Mouse (Mus musculus): Measurements from ENCODE around the gene Tmem230. TPM values are rescaled to one million over a fixed set of nuclear protein-coding genes. Genes with fewer than 3 reads are reported as not detected.

The Tmem230 gene
- polyA plus RNA-seq, 1 experiment from 2014 or later = 54.2 TPM

DNA sequence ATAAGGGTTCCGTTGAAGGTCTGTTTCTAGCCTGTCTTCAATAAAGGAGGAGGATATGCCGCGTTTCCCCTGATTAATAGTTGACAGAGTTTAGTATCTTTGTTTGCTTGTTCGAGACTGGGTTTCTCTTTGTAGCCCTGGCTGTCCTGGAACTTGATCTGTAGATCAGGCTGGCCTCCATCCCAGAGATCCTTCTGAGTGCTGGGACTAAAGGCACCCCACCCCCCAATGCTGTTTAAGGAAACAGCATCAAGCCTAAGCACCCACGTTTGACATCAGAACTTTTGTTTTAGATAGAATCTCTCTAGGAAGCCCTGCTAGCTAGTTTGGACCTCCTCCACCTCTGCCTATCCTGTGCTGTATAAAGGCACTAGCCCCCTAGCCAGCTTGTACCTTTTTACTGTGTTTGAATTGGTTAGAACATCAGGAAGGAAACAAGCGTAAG, 16.7 kb upstream of the Tmem230 start:
- Histone ChIP-seq H3K36me3 (ENCODE audit: control insufficient read depth, insufficient read depth, low read length) (no peaks in the 10 kb centered on the region), H3K4me1 (ENCODE audit: control insufficient read depth, insufficient read depth, low read length) (no peaks in the 10 kb centered on the region; the same call in 1 of the 2 replicates), H3K9ac (ENCODE audit: low read length) (peak overlapping the region; percentile 18; the same call in 1 of the 2 replicates), H3K27ac (replicated peaks; ENCODE audit: low read depth, low read length) (no peak overlapping the region), H3K9me3 (ENCODE audit: control insufficient read depth, low read length) (no peaks in the 10 kb centered on the region), H3K4me2 (ENCODE audit: low read depth, severe bottlenecking) (peak overlapping the region; percentile 66), H3K4me3 (ENCODE audit: low read depth, low read length) (peak overlapping the region; percentile 90), H3K27me3 (ENCODE audit: control insufficient read depth, insufficient read depth, low read length) (no peaks in the 10 kb centered on the region)
- no peak for DNase-seq (ENCODE audit: low spot score)
- WGBS = 18% methylated on average over 6 of the region's 6 CpGs
- ATAC-seq (ENCODE audit: insufficient number of reproducible peaks, low FRiP score, low TSS enrichment, low read depth) = no peak

DNA sequence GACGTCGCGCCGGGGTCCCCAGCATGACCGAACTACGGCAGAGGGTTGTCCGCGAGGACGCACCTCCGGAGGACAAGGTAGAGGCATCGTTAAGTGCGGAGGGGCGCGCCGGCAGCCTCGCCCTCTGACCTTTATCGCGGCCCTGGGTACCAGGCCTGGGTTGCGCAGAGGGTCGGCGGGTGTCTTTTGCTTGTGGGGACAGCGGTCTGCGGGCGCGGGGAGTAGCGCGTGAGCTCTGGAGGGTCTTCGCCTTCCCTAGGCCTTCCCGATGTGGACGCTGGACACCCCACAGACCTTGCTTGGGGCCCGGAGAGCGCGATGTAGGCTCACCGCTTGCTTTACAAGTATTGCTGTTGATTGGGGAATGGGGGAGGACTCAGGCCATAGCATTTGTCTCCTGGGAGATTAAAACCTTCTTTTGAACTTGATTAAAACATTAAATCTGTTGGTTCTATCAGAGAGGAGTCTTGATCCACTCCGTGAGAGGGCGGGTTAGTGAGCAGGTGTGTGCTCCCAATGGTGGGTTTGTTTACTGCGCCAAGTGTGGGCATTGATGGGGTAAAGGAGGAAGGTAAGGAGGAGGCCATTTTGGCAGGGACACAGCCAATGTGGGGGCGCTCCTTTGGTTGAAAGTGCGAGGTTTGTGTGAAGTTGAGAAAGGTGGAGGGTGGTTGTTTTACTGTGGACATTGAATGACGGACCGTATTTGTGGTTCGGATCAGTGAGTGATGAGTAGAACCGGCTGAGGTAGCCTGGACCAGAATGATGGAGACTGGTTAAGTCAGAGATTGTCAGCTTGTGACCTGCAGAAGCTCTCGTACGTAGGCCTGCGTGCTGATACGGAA, 16.0 kb upstream of the Tmem230 start:
- H3K36me3 ChIP-seq (ENCODE audit: control insufficient read depth, insufficient read depth, low read length) = no peaks in the 10 kb centered on the region
- H3K4me2 ChIP-seq (ENCODE audit: low read depth, severe bottlenecking) = peak overlapping the region; percentile 66
- no peaks in the 10 kb centered on the region for H3K9me3 ChIP-seq (ENCODE audit: control insufficient read depth, low read length)
- WGBS = under 1% methylated on average over 47 of the region's 47 CpGs
- H3K4me1 ChIP-seq (ENCODE audit: control insufficient read depth, insufficient read depth, low read length) = no peaks in the 10 kb centered on the region; the same call in 1 of the 2 replicates
- no peaks in the 10 kb centered on the region for H3K27me3 ChIP-seq (ENCODE audit: control insufficient read depth, insufficient read depth, low read length)
- peak overlapping the region; percentile 58; the same call in 1 of the 2 replicates for H3K27ac ChIP-seq (replicated peaks; ENCODE audit: low read depth, low read length)
- peak; percentile 73; the same call in 1 of the 2 replicates for ATAC-seq (ENCODE audit: insufficient number of reproducible peaks, low FRiP score, low TSS enrichment, low read depth)
- H3K9ac ChIP-seq (ENCODE audit: low read length) = peak overlapping the region; percentile 79
- H3K4me3 ChIP-seq (ENCODE audit: low read depth, low read length) = peak overlapping the region; percentile 90
- DNase-seq (ENCODE audit: low spot score) = peak; percentile 55

DNA sequence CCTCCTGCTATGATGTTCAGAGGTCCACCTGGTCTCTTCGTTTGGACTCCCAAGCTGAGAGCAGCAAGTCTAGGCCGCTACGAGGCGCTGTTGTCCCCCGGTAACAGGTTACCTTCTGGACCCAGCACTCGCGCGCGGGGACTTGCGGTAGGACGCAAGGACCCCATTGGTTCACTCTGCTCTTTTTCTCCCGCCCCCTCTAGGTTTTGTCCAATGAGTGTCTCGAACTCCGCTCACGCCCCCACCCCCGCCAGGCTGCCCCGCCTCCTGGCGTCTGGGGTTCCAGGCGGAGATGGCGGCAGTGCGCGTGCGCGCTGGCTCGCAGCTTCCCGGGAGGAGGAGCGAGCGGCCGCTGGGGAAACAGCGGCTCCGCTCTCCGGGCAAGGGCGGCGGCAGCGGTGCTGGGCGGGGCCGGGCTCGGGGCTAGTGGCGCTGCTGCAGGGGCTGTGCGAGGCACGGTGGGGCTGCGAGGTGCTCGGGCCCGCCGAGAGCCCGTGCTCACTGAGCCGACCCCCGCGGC, 15.3 kb upstream of the Tmem230 start, which contains the start of gene Cds2:
Gene Cds2, plus strand, starts transcription at position 270 of the 520 bp plus-strand sequence.
- Histone ChIP-seq H3K4me1 (ENCODE audit: control insufficient read depth, insufficient read depth, low read length) (no peaks in the 10 kb centered on the region; the same call in 1 of the 2 replicates), H3K4me2 (ENCODE audit: low read depth, severe bottlenecking) (peak within 1 kb of the TSS; percentile 66), H3K27ac (replicated peaks; ENCODE audit: low read depth, low read length) (peak within 1 kb of the TSS; percentile 58; the same call in 1 of the 2 replicates), H3K36me3 (ENCODE audit: control insufficient read depth, insufficient read depth, low read length) (no peaks in the 10 kb centered on the region), H3K9ac (ENCODE audit: low read length) (peak within 1 kb of the TSS; percentile 79), H3K9me3 (ENCODE audit: control insufficient read depth, low read length) (no peaks in the 10 kb centered on the region), H3K4me3 (ENCODE audit: low read depth, low read length) (peak within 1 kb of the TSS; percentile 90), H3K27me3 (ENCODE audit: control insufficient read depth, insufficient read depth, low read length) (no peaks in the 10 kb centered on the region)
- under 1% methylated on average over 49 of the region's 49 CpGs for WGBS
- DNase-seq (ENCODE audit: low spot score) (peak; percentile 98), ATAC-seq (ENCODE audit: insufficient number of reproducible peaks, low FRiP score, low TSS enrichment, low read depth) (peak; percentile 98)

DNA sequence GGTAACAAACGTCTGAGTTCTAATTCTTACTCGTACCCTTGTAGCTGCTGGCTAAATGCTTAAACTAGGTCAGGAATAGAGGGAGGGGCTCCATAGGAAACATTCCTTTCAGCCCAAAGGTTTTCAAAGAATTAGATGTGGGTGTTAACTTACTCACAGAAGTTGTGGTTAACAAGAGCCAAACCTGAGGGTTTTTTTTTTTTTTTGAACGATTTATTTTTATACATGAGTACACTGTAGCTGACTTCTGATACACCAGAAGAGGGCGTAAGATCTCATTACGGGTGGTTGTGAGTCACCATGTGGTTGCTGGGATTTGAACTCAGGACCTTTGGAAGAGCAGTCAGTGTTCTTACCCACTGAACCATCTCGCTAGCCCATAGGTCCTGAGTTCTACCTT, 14.6 kb upstream of the Tmem230 start:
- no peaks in the 10 kb centered on the region for H3K27me3 ChIP-seq (ENCODE audit: control insufficient read depth, insufficient read depth, low read length)
- 77% methylated on average over 6 of the region's 6 CpGs for WGBS
- no peaks in the 10 kb centered on the region for H3K36me3 ChIP-seq (ENCODE audit: control insufficient read depth, insufficient read depth, low read length)
- ATAC-seq (ENCODE audit: insufficient number of reproducible peaks, low FRiP score, low TSS enrichment, low read depth) (no peak), DNase-seq (ENCODE audit: low spot score) (no peak)
- no peaks in the 10 kb centered on the region for H3K9me3 ChIP-seq (ENCODE audit: control insufficient read depth, low read length)
- no peak overlapping the region for H3K27ac ChIP-seq (replicated peaks; ENCODE audit: low read depth, low read length)
- no peaks in the 10 kb centered on the region; the same call in 1 of the 2 replicates for H3K4me1 ChIP-seq (ENCODE audit: control insufficient read depth, insufficient read depth, low read length)
- no peak overlapping the region for H3K4me3 ChIP-seq (ENCODE audit: low read depth, low read length)
- H3K4me2 ChIP-seq (ENCODE audit: low read depth, severe bottlenecking) = no peak overlapping the region
- no peak overlapping the region for H3K9ac ChIP-seq (ENCODE audit: low read length)

DNA sequence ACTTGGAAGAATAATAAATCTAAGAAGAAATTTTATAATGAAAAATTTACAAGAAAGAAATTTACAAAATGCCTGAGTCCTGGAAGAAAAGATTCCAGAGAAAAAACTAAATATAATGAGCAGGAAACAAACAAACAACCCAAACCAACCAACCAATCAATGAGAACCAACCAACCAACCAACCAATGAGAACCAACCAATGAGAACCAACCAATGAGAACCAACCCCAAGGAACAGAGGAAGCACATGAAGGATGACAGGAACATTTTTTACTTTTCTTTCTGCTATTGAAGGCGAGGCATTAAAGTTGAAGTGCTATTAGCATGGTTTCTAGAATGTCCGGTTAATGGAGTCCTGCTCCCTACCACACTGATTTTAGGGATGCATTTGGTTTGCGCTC, 13.0 kb upstream of the Tmem230 start:
- Histone ChIP-seq H3K9me3 (ENCODE audit: control insufficient read depth, low read length) (no peaks in the 10 kb centered on the region), H3K36me3 (ENCODE audit: control insufficient read depth, insufficient read depth, low read length) (no peaks in the 10 kb centered on the region), H3K4me1 (ENCODE audit: control insufficient read depth, insufficient read depth, low read length) (no peaks in the 10 kb centered on the region; the same call in 1 of the 2 replicates), H3K4me3 (ENCODE audit: low read depth, low read length) (no peak overlapping the region), H3K4me2 (ENCODE audit: low read depth, severe bottlenecking) (no peak overlapping the region), H3K27me3 (ENCODE audit: control insufficient read depth, insufficient read depth, low read length) (no peaks in the 10 kb centered on the region), H3K9ac (ENCODE audit: low read length) (no peak overlapping the region), H3K27ac (replicated peaks; ENCODE audit: low read depth, low read length) (no peak overlapping the region)
- ATAC-seq (ENCODE audit: insufficient number of reproducible peaks, low FRiP score, low TSS enrichment, low read depth) (no peak), DNase-seq (ENCODE audit: low spot score) (no peak)
- 93% methylated on average over 3 of the region's 3 CpGs for WGBS

DNA sequence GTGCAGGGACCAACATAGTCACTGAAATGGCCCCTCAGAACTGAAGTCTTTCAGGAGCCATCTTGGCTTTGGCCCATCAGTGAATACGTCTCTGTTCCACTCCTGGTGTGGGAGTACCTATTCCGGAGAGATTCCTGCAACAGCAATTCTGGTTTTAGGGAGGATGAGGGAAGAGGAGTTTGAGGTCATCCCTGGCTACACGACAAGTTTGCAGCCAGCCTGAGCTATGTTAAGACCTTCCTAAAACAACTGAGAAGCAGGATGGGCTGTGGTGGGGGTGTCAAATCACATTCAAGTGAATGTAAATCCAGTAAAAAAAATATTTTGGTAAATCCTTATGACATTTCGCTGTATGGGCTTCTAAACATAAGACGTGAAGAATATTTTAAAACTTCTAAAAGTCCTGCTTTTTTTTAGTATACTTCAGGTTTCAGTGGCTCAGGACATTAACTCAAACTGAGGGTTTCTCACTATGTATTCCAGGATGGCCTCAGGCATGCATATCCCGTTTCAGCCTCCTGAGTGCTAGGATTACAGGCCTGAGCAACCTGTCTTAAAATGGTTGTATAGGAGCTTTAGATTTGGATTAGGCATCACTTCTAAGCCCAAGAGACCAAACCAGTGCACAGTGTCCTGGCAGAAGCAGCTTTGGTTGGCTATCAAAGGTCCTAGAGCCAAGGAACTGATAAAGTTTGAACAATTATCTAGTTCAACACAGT, 9.9 kb upstream of the Tmem230 start:
- DNase-seq (ENCODE audit: low spot score) = no peak
- no peak overlapping the region for H3K9ac ChIP-seq (ENCODE audit: low read length)
- ATAC-seq (ENCODE audit: insufficient number of reproducible peaks, low FRiP score, low TSS enrichment, low read depth) = no peak
- H3K27ac ChIP-seq (replicated peaks; ENCODE audit: low read depth, low read length) = no peak overlapping the region
- no peaks in the 10 kb centered on the region for H3K4me1 ChIP-seq (ENCODE audit: control insufficient read depth, insufficient read depth, low read length)
- H3K4me3 ChIP-seq (ENCODE audit: low read depth, low read length) = no peak overlapping the region
- no peaks in the 10 kb centered on the region for H3K36me3 ChIP-seq (ENCODE audit: control insufficient read depth, insufficient read depth, low read length)
- 87% methylated on average over 6 of the region's 6 CpGs for WGBS
- no peaks in the 10 kb centered on the region for H3K9me3 ChIP-seq (ENCODE audit: control insufficient read depth, low read length)
- H3K4me2 ChIP-seq (ENCODE audit: low read depth, severe bottlenecking) = no peak overlapping the region
- no peaks in the 10 kb centered on the region for H3K27me3 ChIP-seq (ENCODE audit: control insufficient read depth, insufficient read depth, low read length)

DNA sequence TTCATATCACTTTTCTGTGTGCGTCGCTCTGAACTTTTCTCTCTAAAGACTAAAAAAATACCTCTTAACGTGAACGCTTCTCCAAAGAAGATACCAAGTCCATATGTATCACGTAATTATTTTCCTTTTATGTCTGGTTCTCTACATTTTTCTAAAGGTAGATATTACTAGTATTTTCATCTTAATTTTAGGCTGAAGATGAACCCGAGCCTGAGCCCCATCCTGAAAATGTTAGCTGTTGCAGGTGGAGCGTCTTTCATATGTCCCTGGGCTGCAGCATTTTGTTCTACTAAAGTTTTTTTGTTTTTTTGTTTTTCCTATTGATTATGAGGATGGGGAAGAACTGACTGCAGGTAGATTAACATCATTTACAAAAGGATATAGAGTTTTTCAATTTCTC, 6.0 kb upstream of the Tmem230 start:
- Histone ChIP-seq H3K9ac (ENCODE audit: low read length) (peak overlapping the region; percentile 86; the same call in 1 of the 2 replicates), H3K4me1 (ENCODE audit: control insufficient read depth, insufficient read depth, low read length) (peaks cover 4% of the 10 kb centered on the region; the same call in 1 of the 2 replicates), H3K27ac (replicated peaks; ENCODE audit: low read depth, low read length) (no peak overlapping the region; the same call in 1 of the 2 replicates), H3K36me3 (ENCODE audit: control insufficient read depth, insufficient read depth, low read length) (0 out of 2 replicates have a peak, but pooled peaks cover 2% of the 10 kb centered on the region), H3K9me3 (ENCODE audit: control insufficient read depth, low read length) (no peaks in the 10 kb centered on the region), H3K27me3 (ENCODE audit: control insufficient read depth, insufficient read depth, low read length) (no peaks in the 10 kb centered on the region), H3K4me2 (ENCODE audit: low read depth, severe bottlenecking) (peak overlapping the region; percentile 62), H3K4me3 (ENCODE audit: low read depth, low read length) (peak overlapping the region; percentile 60)
- DNase-seq (ENCODE audit: low spot score) (no peak), ATAC-seq (ENCODE audit: insufficient number of reproducible peaks, low FRiP score, low TSS enrichment, low read depth) (no peak)
- WGBS = 1% methylated on average over 7 of the region's 7 CpGs

All from limb, embryonic 11.5 days (tissue).